Mouse (Mus musculus): Measurements from ENCODE around the gene Otud7a.

- no peak for TF ChIP-seq CTCF (IDR thresholded peaks at IDR 0.05; ENCODE audit: low read depth)
- no peak for TF ChIP-seq EP300 (IDR thresholded peaks at IDR 0.05; ENCODE audit: low read depth)
Observed at GRCm38 (mm10) chr7:63697921-63698320, 253.4 kb downstream of the Otud7a start.

Data from liver, postnatal 0 days (tissue).